Mouse (Mus musculus) brain, adult 2 months (tissue): ENCODE results near the gene Klhl1.
"Not testable (repeated sequence)": the region's sequence is repeated elsewhere in the genome, so short reads cannot be mapped to it uniquely, and the experiment has no call there.

Source experiments
- DNase-seq: peaks from one replicate; pipeline ENCODE4 v3.0.0; 2011; ENCODE audit warnings: low read depth, low spot score

Gene Klhl1

DNA sequence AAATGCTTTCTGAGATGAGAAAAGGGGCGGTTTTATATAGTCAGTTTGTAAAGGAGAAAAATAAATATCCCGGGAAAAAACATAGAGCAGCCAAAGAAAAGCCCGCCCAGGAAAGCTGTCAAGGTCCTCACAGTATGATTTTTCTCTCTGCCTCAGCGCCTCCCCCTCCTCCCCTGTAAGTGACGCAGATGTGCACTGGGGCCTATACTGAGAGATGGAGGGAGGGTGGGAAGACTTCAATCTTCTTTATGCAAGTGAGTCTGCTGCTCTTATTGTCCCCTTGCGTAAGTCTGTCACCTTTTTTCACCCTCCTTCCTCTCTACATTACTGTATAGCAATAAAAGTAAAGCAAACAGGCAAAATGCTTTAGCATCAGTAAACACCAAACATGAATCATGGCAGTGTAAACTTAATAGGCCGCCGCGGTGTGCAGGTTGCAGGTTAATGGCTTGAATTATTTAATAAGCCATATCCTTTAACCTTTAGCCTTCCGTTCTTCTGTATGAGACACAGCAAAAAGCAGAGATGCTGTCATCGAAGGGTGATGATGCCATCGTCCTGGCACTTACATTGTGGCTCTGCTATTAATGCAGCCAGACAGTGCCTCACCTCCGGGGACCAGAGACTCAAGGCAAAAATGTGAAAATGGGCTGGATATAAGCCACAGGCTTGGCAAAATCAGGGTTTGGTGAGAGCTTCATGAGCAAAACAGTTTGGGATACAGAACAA, at the start of gene Klhl1:
Gene Klhl1, minus strand, starts transcription at position 149 of the 729 bp plus-strand sequence.
- DNase-seq = peak; percentile 72

GRCm38 (mm10) chr14:96553668-96554067, 34.8 kb upstream of the Klhl1 start:
- DNase-seq = peak; percentile 45

DNA sequence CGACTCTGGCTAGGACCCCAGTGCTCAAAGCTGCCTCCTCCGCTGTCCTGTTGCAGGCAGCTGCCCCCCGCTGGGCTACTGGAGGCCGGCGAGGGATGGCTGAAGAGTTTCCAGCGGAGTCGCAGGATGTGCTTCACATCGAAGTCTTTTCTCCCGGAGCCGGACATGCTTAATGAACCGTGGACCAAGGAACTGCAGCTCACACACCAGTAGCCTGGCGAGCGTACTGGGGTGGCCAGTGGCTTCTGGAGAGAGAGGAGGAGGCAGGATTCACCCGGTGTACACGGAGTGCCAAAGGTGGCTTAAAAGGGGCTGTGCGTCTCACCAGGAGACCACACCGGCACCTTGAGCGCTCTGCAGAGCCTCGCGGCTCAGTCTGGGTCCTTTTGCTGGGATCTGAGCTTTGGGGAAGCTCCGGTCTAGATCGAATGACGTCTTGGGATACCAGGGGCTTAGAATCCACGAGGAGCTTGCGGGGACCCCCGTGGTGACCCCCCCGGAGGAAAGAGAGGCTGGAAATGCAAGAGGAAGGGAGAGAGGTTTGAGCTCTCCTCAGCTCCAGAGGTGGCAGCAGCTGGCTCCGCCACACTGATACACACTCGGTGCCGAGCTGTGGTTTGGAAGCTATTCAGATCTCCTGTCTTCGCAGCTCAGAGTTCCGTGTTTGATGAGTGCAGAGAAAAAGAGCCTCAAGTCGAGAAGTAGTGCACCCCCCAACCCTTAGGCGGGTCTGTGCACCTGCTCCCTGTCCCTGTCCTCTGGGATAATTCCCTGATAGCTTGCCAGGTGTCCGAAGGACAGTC, 550 bp downstream of the Klhl1 start:
- DNase-seq = peak; percentile 57

DNA sequence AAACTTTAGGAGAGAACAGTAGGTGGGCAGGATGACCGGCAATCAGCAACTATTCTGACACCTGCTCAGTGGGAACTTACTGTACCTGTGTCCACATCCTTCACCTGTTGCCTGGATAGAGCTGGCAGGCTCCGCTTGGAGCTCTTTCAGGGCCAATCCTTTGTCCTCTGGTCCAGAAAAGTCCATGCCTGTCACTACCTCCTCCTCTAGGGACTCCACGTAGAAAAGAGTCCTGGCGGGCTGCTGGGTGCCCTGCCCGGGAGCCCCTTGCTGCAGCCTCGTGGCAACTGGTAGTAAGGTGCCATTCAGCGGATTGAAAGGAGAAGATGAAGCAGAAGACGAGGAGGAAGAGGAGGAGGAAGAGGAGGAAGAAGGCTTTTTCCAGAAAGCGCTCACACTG, 1.2 kb downstream of the Klhl1 start:
- peak; percentile 8 for DNase-seq

DNA sequence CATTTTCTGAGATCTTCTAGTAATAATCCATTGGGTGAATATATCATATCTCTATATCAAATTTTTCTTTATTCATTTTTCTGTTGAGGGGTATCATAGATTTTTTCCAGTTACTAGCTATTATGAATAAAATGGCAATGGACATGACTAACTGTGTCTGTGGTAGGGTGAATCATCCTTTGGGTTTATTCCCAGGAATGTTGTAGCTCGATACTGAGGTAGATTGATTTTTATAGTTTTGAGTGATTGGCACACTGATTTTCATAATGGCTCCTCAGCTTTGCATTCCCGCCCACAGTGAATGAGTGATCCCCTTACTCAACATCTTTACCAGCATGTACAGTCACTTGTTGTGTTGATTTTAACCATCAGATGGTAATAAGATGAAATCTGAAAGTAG, 19.0 kb downstream of the Klhl1 start:
- peak; percentile 17 for DNase-seq

GRCm38 (mm10) chr14:96471812-96472211, 47.1 kb downstream of the Klhl1 start:
- DNase-seq = no peak

- DNase-seq = no peak
These were observed 47.6 kb downstream of the Klhl1 start for GRCm38 (mm10) chr14:96471336-96471735.

GRCm38 (mm10) chr14:96461756-96462155, 57.1 kb downstream of the Klhl1 start:
- peak; percentile 21 for DNase-seq

DNA sequence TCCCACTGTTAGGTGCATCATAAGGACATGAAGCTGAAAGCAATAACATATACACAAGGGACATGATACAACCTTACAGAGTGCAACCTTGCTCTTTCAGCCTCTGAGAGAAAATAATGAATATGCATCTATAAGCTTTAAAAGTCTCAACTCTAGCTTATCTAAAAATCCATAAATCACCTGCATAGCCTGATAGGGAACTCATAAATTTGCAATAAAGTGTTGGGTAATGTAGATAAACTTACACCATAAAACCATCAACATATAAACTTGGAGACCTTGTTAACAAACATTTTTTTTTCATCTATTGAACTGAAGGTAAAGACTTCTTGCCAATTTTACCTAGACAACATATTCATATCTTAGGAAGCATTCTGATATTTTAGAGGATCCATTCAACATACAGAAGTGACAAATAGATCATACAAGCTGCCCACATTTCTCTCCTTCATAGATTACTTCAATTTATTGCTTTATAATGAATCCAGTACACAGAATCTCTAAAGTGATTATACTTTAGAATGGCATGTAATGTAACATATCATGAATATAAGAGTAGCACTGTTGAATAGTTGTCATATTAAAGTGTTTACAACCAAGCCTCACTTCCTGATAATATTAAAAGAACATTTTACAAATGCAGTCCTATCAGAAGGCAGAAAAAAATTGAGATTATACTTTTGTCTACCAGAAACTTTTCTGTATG, 126.7 kb downstream of the Klhl1 start:
- DNase-seq = no peak

- no peak for DNase-seq
These were observed 156.2 kb downstream of the Klhl1 start for GRCm38 (mm10) chr14:96362727-96363126.

DNA sequence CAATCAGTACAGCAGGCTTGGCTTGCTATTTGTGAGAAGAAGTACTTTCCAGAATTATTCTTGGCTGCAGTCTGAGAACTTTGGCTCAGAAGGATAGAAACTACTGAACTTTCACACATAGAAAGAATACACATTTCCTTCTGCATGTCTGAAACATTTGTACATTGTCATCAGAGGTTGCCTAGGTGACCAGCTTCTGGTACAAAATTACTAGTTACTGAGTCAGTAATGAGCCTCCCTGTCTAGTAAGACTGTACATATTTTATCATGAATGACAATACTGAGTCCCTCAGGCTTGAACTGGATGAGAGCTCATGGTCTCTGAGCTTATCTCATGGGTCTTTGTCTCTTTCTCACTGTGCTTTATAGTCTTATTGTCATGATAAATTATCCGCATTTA, 170.7 kb downstream of the Klhl1 start:
- no peak for DNase-seq

DNA sequence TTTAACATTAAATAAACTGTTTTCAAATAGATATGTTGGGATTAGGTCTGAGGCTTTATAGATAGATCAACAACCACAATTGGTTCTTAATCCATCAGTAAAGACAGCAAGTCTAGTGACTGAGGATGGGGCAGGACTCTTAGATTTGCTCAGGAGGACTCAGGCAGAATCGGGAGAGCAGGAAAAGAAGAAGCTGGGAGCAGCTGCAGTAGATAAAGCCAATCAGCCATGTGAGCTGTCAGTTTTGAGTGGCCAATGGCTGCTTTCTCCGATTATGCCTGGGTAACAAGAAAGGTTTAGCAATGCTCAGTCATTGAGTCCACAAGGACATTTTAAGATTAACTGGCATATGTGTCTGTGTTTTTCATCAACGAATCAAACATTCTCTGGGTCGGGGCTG, 187.8 kb downstream of the Klhl1 start:
- DNase-seq = no peak

DNA sequence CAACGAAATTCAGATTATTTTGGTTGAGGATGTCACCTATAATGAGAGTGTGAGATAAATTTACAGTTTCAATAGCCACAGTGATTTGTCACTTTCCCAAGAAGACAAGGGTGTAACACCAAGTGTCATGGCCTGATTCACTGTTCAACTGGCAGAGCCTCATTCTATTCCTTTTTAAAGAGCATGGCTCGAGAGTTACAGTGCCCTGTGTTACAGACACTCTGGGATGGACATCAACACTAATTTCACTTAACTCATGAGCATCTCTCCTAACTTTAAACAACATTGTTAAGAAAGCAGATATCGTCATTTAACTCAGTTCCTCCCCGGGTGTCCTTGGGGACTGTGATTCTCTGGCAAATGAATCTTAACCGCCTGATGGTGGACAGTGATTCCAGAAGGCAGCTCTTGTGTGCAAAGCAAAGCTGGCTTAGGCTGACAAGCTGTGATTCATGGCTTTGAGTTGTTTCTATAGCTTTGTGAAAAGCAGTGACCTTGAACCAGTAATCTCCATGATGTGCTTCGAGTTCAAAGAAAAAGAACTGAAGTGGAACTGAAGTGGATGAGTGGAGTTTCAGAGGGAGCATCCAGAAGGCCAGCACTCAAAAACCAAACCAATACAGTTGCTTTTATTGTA, 301.0 kb downstream of the Klhl1 start:
- peak; percentile 5 for DNase-seq

- not testable (repeated sequence) for DNase-seq
These were observed 324.1 kb downstream of the Klhl1 start for GRCm38 (mm10) chr14:96194795-96195194.

- DNase-seq = no peak
These were observed 344.4 kb downstream of the Klhl1 start for GRCm38 (mm10) chr14:96174546-96174945.

GRCm38 (mm10) chr14:96143137-96143536, 375.8 kb downstream of the Klhl1 start:
- DNase-seq = peak; percentile 19

- DNase-seq = peak; percentile 55
These were observed 378.7 kb downstream of the Klhl1 start for GRCm38 (mm10) chr14:96140246-96140645.

DNA sequence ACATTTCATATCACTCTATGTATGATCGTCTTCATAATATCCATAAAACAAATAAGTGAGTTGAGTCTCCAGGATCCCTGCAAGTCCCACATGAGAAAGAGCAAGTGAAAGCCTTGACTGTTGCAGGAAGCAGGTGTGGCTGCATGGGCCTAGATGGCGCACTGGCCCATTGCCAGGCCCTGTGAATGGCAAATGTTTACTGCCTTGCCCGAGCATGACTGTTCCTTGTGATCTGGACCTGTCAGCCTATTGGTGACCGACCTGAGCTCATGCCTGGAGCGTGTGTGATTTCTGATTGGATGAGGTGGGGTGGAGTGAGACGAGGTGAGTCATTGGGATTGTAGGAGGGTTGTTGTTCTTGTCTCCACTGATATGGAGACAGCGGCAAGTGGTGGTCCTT, 411.5 kb downstream of the Klhl1 start:
- DNase-seq = no peak

GRCm38 (mm10) chr14:96081681-96082207, 437.2 kb downstream of the Klhl1 start:
- DNase-seq = no peak

GRCm38 (mm10) chr14:96065884-96066283, 453.0 kb downstream of the Klhl1 start:
- peak; percentile 36 for DNase-seq
